Mouse (Mus musculus) megakaryocyte-erythroid progenitor cell, adult 5-6 weeks (primary cell): Measurements from ENCODE around the gene Rorc. TPM values are rescaled to one million over a fixed set of nuclear protein-coding genes. Genes with fewer than 3 reads are reported as not detected.

Experiments used
- ATAC-seq: replicated peaks from 2 replicates; pipeline ENCODE4 v1.8.0; 2016; ENCODE audit warnings: mild to moderate bottlenecking, inconsistent platforms; ENCODE audit not compliant: severe bottlenecking, poor library complexity, low FRiP score, low TSS enrichment
- total RNA-seq, 2 experiments: library from RNA; stranded (forward) in 1 of 2; stranded (reverse) in 1 of 2; fragments of 200-1000, 215-1000 nt in 1 of 2; fragments of >200 nt in 1 of 2; fragmentation: Nextera tagmentation in 1 of 2; gene quantifications; 2 replicates each; pipeline ENCODE4 v1.2.3; 2014 to 2017

Gene Rorc
- total RNA-seq, 2 experiments from 2014 or later, result not detected

DNA sequence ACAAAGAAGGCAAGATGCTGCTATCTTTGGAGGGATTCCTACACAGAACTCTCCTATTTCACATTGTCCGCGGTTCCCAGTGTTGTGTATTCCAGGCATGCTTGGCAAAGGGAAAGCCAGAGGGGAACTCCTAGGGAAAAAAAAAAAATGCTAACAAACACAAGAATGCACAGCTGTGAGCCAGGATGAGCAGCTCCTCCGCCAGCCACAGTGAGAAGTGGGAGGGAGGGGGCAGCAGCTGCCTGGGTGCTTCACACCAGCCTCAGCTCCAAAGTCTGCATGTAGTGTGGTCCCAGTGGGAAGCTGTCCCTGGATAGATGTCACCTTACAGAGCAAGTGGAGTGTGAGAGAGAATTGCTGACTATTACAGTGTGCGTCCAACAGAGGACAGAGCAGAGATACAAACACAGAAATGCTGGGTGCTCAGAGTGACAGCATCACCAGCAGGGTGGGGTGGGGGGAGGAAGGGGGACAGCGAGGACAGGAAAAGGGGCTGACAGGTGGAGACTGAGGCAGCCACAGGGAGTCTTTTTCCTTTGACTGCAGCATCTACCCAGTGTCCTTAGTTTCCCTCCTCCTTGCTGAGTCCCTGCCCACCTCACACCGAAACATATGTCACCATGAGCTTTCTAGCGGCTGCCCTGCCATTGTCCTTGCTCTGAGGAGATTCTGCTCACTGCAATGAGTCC lies 31.9 kb downstream of the Rorc start:
- no peak for ATAC-seq

DNA sequence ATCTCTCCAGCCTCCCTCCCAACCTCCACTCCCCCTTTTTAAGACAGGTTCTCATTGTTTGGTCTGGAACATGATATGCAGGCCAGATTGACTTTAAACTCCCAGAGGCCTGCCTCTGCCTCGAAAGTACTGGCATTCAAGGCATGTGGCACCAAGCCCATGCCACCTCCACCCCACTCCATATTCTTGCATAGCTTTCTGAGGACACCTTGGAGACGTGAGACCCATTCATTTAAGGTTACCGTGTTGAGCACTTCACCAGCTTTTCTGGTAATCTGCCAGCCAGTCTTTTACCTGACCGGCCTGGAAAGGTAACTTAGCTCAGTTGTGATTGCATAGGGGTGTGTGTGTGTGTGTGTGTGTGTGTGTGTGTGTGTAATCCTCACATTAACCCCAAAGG lies 33.0 kb downstream of the Rorc start:
- no peak for ATAC-seq

DNA sequence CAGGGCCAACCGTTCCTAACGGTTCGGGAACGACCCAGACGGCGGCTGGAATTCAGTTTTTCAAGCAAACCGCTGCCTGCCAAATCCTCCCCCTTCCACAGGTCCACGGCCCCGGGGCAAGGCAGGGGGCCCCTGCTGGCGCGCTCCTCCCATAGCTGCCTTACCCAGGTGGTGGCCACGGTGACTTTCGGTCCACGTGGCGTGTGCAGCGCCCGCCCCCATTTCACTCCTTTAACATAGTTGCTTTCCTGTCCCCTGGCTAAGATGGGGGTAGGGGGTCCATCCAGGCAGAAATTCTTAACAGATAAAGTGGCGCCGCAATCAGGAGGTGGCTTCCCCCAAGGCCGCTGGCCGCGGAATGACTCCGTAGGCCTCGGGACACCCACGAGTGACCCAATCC lies 39.9 kb downstream of the Rorc start:
- peak; percentile 46 for ATAC-seq

DNA sequence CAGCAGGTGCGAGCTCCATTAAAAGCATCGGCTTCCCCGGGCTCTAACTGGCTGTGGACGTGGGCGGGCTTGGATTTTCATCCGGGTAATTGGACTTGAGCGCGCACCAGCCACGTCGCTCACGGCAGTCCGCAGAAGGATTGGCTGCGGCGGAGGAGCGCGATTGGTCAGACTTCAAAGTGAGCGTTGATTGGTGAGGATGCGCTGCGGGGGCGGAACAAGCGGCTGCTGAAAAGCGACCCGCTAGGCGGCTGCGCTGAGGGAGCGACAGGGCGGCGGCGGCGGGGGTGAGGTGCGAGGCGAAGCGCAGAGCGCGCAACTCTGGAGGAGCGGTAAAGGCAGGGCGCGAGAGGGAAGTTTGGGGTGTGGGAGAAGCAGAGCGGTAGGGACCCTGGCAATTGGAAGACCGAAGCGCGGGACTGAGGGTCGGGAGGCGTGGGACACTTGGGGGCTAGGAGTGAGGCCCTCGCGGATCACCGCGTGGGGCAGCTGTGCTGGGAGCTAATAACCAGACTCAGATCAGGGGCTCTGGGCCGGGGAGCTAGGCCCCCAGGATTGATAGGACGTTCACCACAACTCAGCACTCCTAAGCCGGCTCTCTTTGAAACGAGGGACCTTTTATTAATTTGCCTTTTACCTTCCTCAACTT lies 40.6 kb downstream of the Rorc start, which contains the start of gene Tdrkh:
Gene Tdrkh, plus strand, starts transcription at position 243 of the 649 bp plus-strand sequence.
- ATAC-seq, result peak; percentile 100

DNA sequence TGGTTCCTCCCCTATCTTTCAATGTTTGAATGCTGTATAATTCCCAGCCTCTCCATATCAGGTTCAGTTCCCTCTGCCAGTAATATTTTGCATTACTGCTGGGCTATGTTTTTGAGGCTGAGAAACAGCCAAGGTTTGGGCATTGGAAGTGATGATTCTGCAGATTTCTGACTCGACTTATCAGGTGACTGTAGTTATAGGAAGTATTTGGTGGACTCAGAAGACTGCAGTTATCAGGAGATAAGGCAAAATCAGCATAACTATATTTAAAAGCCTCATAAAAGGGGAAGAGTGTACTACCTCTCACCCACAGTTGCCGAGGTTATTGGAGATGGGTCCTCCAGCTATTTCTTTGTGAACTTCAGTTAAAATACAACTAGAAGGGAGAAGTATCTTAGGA lies 58.4 kb downstream of the Rorc start:
- ATAC-seq, result no peak

DNA sequence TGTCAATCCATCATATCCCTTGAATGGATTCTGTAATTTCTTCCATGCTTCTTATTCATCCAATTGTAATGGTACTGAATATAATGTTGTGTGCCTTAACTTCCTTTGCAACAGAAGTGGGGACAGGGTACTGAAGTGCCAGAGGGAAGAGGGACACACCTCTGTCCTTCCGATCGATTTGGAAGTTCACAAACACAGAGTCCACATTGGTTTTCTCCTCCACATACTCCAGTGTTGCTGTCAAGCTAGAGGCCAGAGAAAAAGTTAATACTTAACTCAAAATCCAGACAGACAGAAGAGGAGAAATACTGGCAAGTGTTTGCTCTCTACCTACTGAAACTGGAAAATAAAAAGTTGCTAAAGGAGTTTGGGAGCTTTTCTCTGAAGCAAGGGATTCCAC lies 61.7 kb downstream of the Rorc start:
- ATAC-seq, result no peak

DNA sequence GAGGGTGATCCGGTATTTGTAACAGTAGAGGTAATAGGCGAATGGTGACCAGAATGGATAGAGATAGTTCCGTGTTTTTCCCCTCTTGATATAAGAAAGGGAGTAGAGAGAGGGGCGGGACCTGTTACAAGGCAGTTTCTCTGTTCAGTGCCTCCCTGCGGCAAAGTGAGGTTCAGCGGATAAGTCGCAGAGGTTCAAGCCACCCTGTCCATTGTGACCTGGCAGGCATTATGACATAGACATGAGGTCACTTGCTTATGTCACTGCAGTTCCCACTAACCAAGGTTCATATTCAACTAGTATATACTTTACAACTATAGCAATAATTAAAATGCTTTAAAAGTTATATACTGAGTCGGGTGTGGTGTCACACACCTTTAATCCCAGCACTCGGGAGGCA lies 63.8 kb downstream of the Rorc start:
- ATAC-seq, result no peak

DNA sequence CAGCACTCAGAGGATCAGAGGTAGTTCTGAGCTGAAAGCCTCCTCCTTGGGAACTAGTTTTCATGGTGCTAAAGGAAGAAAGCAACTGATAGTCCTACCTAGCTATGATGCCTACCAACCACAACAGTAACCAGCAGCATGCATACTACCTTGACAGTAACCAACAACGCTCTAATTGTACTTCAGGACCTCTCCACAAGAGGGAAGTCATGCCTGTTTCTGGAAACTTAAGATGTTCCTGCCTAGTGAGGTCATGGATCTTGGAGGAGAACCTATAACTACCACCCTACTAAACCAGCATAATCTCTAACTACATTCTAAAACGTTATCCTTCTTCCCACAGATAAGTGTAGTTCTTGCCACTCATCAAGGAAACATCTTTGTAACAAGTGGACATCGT lies 68.6 kb downstream of the Rorc start:
- ATAC-seq, result peak; percentile 56

DNA sequence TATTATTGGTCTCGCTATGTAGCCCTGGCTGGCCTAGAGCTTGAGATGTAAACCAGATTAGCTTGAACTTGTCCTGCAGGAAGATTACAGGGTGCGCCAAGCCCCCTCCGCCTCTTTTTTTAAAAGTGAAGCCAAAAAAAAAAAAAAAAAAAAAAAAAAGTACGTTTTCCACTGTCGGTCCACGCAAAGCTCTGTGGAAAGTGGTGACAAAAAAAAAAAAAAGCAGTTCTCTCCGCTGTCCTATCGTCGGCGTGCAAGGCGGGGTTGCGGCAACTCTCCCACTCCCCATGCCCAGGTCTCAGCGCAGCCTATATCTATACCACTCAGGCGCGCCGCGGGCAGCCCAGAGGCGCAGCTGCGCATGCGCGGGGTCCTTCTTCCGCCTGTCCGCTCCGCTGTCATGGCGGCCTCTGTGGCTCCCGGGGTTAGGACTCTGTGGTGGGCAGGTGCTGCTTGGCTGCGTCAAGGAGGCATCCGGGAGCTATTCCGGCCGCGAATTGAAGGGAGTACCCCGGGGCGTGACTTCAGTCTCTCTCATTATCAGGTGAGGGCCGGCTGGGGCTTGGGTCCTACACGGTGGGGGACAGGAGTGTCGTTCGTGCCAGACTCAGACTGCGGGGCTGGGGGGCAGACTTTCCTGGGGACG lies 70.5 kb downstream of the Rorc start, which contains the start of gene Mrpl9:
Gene Mrpl9, plus strand, starts transcription at position 368 of the 646 bp plus-strand sequence.
- ATAC-seq, result peak; percentile 96

DNA sequence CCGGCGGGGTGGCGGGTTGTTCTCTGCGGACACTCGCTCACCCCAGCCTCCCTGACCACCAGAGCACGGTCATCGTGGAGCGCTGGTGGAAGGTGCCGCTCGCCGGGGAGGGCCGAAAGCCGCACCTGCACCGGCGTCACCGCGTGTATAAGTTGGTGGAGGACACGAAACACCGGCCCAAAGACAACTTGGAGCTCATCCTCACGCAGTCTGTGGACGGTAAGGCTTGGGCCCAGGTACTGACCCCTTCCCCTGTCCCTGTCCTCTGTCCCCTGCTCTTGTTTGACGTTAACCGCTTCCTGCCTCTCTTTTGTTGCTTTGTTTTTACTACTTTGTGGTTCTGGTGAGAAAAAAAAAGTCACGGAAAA lies 71.0 kb downstream of the Rorc start, which contains the start of gene Oaz3:
Gene Oaz3, minus strand, starts transcription at position 319 of the 368 bp plus-strand sequence.
- peak; percentile 31 for ATAC-seq

Other genes starting within 250 kb of the Rorc start
- not detected in 2 replicates for gene Gm10696, start 194.6 kb upstream of the Rorc start, total RNA-seq (2014; fragmentation: Nextera tagmentation)
- not detected in 2 replicates for gene Gm10696, start 194.6 kb upstream of the Rorc start, total RNA-seq (2017)
- not detected in 2 replicates for gene Gm5286, start 176.1 kb upstream of the Rorc start, total RNA-seq (2014; fragmentation: Nextera tagmentation)
- gene Gm5286, start 176.1 kb upstream of the Rorc start, total RNA-seq (2017), result not detected in 2 replicates
- gene Gm4778, start 108.8 kb upstream of the Rorc start, total RNA-seq (2014; fragmentation: Nextera tagmentation), result not detected in 2 replicates
- gene Gm4778, start 108.8 kb upstream of the Rorc start, total RNA-seq (2017), result not detected in 2 replicates
- 2.9 and 4.3 TPM in 2 replicates for gene Them4, start 62.7 kb upstream of the Rorc start, total RNA-seq (2014; fragmentation: Nextera tagmentation)
- gene Them4, start 62.7 kb upstream of the Rorc start, total RNA-seq (2017), result 0.38 and 4.8 TPM in 2 replicates
- gene Them5, start 30.7 kb upstream of the Rorc start, total RNA-seq (2014; fragmentation: Nextera tagmentation), result not detected in 2 replicates
- gene Them5, start 30.7 kb upstream of the Rorc start, total RNA-seq (2017), result not detected in 2 replicates
- not detected in 2 replicates for gene C2cd4d, start 10.4 kb upstream of the Rorc start, total RNA-seq (2014; fragmentation: Nextera tagmentation)
- not detected in 2 replicates for gene C2cd4d, start 10.4 kb upstream of the Rorc start, total RNA-seq (2017)
- gene Lingo4, start 25.7 kb downstream of the Rorc start, total RNA-seq (2014; fragmentation: Nextera tagmentation), result 1.0 TPM in 1 of 2 replicates, not detected in the other
- gene Lingo4, start 25.7 kb downstream of the Rorc start, total RNA-seq (2017), result 0.28 TPM in 1 of 2 replicates, not detected in the other
- 2.3 and 12.0 TPM in 2 replicates for gene Tdrkh, start 40.5 kb downstream of the Rorc start, total RNA-seq (2014; fragmentation: Nextera tagmentation)
- 4.7 and 6.8 TPM in 2 replicates for gene Tdrkh, start 40.5 kb downstream of the Rorc start, total RNA-seq (2017)
- 47.9 and 62.5 TPM in 2 replicates for gene Mrpl9, start 70.5 kb downstream of the Rorc start, total RNA-seq (2014; fragmentation: Nextera tagmentation)
- 92.4 and 99.0 TPM in 2 replicates for gene Mrpl9, start 70.5 kb downstream of the Rorc start, total RNA-seq (2017)
- not detected in 2 replicates for gene Oaz3, start 71.1 kb downstream of the Rorc start, total RNA-seq (2014; fragmentation: Nextera tagmentation)
- not detected in 2 replicates for gene Oaz3, start 71.1 kb downstream of the Rorc start, total RNA-seq (2017)
- not detected in 2 replicates for gene Celf3, start 105.5 kb downstream of the Rorc start, total RNA-seq (2014; fragmentation: Nextera tagmentation)
- gene Celf3, start 105.5 kb downstream of the Rorc start, total RNA-seq (2017), result not detected in 2 replicates
- gene Riiad1, start 107.5 kb downstream of the Rorc start, total RNA-seq (2014; fragmentation: Nextera tagmentation), result 3.9 TPM in 1 of 2 replicates, not detected in the other
- gene Riiad1, start 107.5 kb downstream of the Rorc start, total RNA-seq (2017), result not detected in 2 replicates
- 24.2 and 45.2 TPM in 2 replicates for gene Snx27, start 209.9 kb downstream of the Rorc start, total RNA-seq (2014; fragmentation: Nextera tagmentation)
- gene Snx27, start 209.9 kb downstream of the Rorc start, total RNA-seq (2017), result 30.2 and 30.5 TPM in 2 replicates